Mouse (Mus musculus) heart, adult 2 months (tissue): ENCODE results near the gene Tas2r137. TPM values are rescaled to one million over a fixed set of nuclear protein-coding genes. Genes with fewer than 3 reads are reported as not detected.

ENCODE experiments used
- DNase-seq, 2 experiments: peaks; one replicate each; pipeline ENCODE4 v3.0.0; 2021
- H3K27ac ChIP-seq: fragments of 200-600 bp; 2 replicates; pipeline ENCODE4 v1.8.1; 2022
- H3K27me3 ChIP-seq: fragments of 200-500 bp; 2 replicates; pipeline ENCODE4 v1.6.1; 2012; ENCODE audit warnings: mild to moderate bottlenecking, low read length, inconsistent platforms, mixed read lengths; ENCODE audit not compliant: control insufficient read depth, insufficient read depth
- H3K36me3 ChIP-seq: fragments of 200-500 bp; 2 replicates; pipeline ENCODE4 v1.6.1; 2012; ENCODE audit warnings: low read length, inconsistent platforms; ENCODE audit not compliant: control insufficient read depth, insufficient read depth
- H3K4me1 ChIP-seq: fragments of 200-500 bp; 2 replicates; pipeline ENCODE4 v1.6.1; 2011; ENCODE audit warnings: low read length; ENCODE audit not compliant: control insufficient read depth, insufficient read depth
- H3K4me3 ChIP-seq: fragments of 200-600 bp; 2 replicates; pipeline ENCODE4 v1.8.1; 2022
- H3K79me2 ChIP-seq: fragments of 200-500 bp; replicated peaks from 2 replicates; pipeline ENCODE4 v1.6.1; 2012; ENCODE audit warnings: mild to moderate bottlenecking, inconsistent platforms, low read length, moderate library complexity, mixed read lengths; ENCODE audit not compliant: control insufficient read depth, insufficient read depth
- H3K9ac ChIP-seq: fragments of 200-500 bp; 2 replicates; pipeline ENCODE4 v1.6.1; 2012; ENCODE audit warnings: low read depth, mild to moderate bottlenecking, control low read depth, inconsistent platforms, low read length, mixed read lengths
- CTCF ChIP-seq: fragments of 200-600 bp; IDR thresholded peaks from 2 replicates; pipeline ENCODE4 v1.8.1; 2022; ENCODE audit warnings: antibody characterized with exemption, mild to moderate bottlenecking, moderate library complexity
- EP300 ChIP-seq: fragments of 200-500 bp; IDR thresholded peaks from 2 replicates; pipeline ENCODE4 v1.6.1; 2011; ENCODE audit warnings: low read depth, low read length, control low read depth; ENCODE audit not compliant: insufficient read depth
- POLR2A ChIP-seq: fragments of 200-500 bp; IDR thresholded peaks from 2 replicates; pipeline ENCODE4 v1.6.1; 2011; ENCODE audit warnings: mild to moderate bottlenecking, low read depth, low read length, control low read depth; ENCODE audit not compliant: insufficient read depth
- WGBS: fragments of 180-500 bp; shearing (Covaris S2); methylation state at CpG from one replicate; pipeline ENCODE4 v1.1.7; 2018; 5-methylcytosine and 5-hydroxymethylcytosine counted together
- intact Hi-C: fragments of 180-260 bp; cut with DNase I; formaldehyde crosslinking; loops from one replicate; pipeline ENCODE4 v1.15.1; 2025
- polyA plus RNA-seq: library from polyadenylated mRNA; depleted of rRNA; stranded (reverse); fragments of >200 nt; gene quantifications from 2 replicates; pipeline ENCODE4 v1.2.3, GENCODE M21; 2012
- total RNA-seq, 2 experiments: library from RNA; stranded (reverse); gene quantifications; 2 replicates each; pipeline ENCODE4 v1.2.3; 2021

The Tas2r137 gene
- total and polyA plus RNA-seq, 3 experiments = not detected

DNA sequence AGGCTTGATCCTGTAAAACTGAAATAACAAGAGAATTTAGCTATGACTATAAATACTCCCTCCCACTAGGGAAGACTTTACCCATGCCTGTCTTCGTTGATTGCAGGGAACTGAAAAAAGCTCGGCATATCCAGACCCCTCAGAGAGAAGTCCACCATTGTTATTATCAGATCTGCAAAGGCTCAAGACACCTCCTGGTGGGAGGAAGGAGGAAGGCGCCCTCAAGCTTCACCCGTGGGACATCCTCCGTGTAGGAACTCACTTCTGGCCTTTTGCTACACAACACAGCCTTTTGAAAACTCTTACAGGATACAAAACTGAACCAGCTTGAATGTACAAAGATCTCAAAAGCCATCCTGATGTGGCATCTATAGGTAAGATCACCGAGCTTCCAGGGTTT lies 25.3 kb upstream of the Tas2r137 start:
- no peaks in the 10 kb centered on the region for H3K27me3 ChIP-seq
- intact Hi-C loops = no loop called here

DNA sequence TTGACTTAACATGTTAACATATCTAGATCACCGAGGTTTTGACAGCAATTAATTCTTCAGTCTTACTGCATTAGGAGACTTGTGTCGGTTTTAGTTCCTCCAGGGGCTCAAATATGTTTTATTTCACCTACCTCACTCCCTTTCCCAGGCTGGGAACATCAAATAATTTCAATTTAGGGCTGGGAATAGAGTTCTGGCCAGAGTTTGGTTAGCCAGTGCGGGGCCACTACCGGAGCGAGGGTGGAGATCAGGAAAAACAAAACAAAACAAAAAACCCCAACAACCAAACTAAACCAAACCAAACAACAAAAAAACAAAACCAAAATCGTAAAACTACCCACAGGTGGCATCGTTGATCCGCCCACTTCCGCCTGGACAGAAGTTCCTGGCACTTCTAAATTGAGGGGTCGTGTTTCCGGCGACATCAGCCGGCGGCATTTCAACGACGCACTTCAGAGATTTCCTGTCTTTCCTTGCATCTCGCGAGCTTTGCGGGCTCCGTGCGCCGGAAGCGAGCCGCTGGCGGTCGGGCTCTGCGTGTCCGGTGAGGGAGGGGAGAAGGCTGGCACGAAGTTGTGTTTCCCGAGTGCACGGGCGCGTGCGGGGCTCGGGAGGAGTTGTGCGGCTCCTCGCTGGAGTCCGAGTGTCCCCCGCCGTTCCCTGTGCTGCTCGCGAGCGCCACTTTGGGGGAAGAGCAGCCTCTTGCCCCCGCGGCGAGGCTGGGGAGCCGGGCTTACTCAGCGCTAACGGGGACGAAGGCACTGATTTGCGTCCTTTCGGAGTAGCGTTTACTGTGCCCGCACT lies 19.9 kb upstream of the Tas2r137 start, which contains the start of gene Ssbp1:
TSS of gene Ssbp1 (plus strand) at position 437 of the 804 bp plus-strand sequence.
- 1% methylated on average over 54 of the region's 54 CpGs for WGBS
- Histone ChIP-seq H3K4me1 (peaks cover 4% of the 10 kb centered on the region; the same call in 1 of the 2 replicates), H3K79me2 (no peaks in the 10 kb centered on the region), H3K27ac (peak within 1 kb of the TSS; percentile 91), H3K9ac (peak within 1 kb of the TSS; percentile 95), H3K27me3 (no peaks in the 10 kb centered on the region), H3K4me3 (peak within 1 kb of the TSS; percentile 74), H3K36me3 (peaks cover 19% of the 10 kb centered on the region)
- DNase-seq = peak; percentile 91 to 93
- intact Hi-C loops = loop anchor here (1.0 to 2.0 kb wide), 2 partner anchors 36 to 146 kb away; partner anchors contain the start of gene Agk
- TF ChIP-seq POLR2A (peak; percentile 93), EP300 (peak; percentile 92), CTCF (peak; percentile 24; the same call in 1 of the 2 replicates)

More for the DNA sequence above, 25.3 kb upstream of the Tas2r137 start:
- WGBS = 43% methylated on average over 6 of the region's 6 CpGs
- Histone ChIP-seq H3K4me3 (no peak overlapping the region), H3K9ac (no peak overlapping the region), H3K79me2 (no peaks in the 10 kb centered on the region), H3K27ac (no peak overlapping the region), H3K4me1 (peaks cover 2% of the 10 kb centered on the region; the same call in 1 of the 2 replicates), H3K36me3 (no peaks in the 10 kb centered on the region)
- DNase-seq = no peak
- TF ChIP-seq POLR2A (no peak), CTCF (peak; percentile 34)

DNA sequence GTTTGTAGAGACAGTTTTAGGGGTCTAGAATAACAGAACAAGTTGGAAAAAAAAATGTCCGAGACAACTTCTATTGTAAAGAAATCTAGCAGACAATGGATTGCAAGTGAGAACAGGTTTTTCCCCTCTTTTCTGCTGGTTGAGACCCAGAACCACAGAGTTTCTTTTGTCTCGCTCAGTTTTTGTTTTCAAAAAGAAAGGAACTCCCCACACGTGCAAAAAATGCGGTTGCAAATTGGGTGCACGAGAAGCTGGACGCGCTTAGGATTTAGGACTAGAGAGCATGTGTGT lies 19.4 kb upstream of the Tas2r137 start:
- Histone ChIP-seq H3K27ac (peak overlapping the region; percentile 91), H3K4me3 (peak overlapping the region; percentile 74), H3K4me1 (peaks cover 4% of the 10 kb centered on the region; the same call in 1 of the 2 replicates), H3K9ac (peak overlapping the region; percentile 95), H3K36me3 (peaks cover 21% of the 10 kb centered on the region), H3K79me2 (no peaks in the 10 kb centered on the region), H3K27me3 (no peaks in the 10 kb centered on the region)
- no peak for DNase-seq
- WGBS = under 1% methylated on average over 7 of the region's 7 CpGs
- intact Hi-C loops = loop anchor here (1.0 to 2.0 kb wide), 2 partner anchors 37 to 146 kb away; partner anchors contain the start of gene Agk
- no peak for TF ChIP-seq POLR2A
- no peak for TF ChIP-seq CTCF
- no peak for TF ChIP-seq EP300

DNA sequence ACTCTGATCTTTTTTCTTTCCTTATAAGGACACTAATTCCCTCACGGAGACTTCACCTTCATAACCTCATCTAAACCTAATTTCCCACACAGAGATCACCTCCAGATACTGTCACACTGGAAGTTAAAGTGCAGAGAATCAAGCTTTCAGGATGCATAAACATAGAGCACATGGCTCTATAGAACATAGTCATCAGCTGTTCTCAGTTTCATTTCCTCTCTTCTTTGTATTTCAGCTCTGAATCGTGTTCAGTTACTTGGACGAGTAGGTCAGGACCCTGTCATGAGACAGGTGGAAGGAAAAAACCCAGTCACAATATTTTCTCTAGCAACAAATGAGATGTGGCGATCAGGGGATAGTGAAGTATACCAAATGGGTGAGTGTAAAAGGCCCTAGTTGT lies 14.9 kb upstream of the Tas2r137 start:
- H3K27me3 ChIP-seq = no peaks in the 10 kb centered on the region
- intact Hi-C loops = no loop called here
- peaks cover 3% of the 10 kb centered on the region; the same call in 1 of the 2 replicates for H3K4me1 ChIP-seq
- no peak for DNase-seq
- no peak overlapping the region for H3K27ac ChIP-seq
- H3K4me3 ChIP-seq = no peak overlapping the region
- TF ChIP-seq CTCF = no peak
- TF ChIP-seq EP300 = no peak
- TF ChIP-seq POLR2A = no peak
- H3K36me3 ChIP-seq = peaks cover 24% of the 10 kb centered on the region
- no peaks in the 10 kb centered on the region; the same call in 1 of the 2 replicates for H3K79me2 ChIP-seq
- H3K9ac ChIP-seq = no peak overlapping the region
- 80% methylated on average over 4 of the region's 4 CpGs for WGBS

DNA sequence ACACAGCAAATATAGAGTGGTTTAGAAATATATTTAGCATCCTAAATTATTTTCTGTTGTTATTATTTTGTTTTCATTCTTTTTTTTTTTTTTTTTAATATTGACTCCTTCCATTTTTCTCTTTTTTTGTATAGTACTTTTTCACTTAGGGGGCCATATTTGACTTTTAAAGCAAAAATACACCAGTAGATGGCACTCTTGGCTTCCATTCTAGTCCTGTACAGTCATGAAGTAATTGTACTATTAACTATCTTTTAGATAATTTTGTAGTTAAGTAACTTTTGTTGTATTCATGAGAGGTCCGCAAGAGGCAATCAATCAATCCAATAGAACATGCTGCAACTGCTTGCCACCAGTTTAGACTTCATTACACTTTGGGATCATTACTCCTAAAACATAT lies 11.3 kb upstream of the Tas2r137 start:
- TF ChIP-seq EP300 = no peak
- TF ChIP-seq CTCF = peak; percentile 53
- no peak for TF ChIP-seq POLR2A
- intact Hi-C loops = loop anchor here (2.0 kb wide), 1 partner anchor 209 kb away; no protein-coding TSS in a partner anchor
- WGBS = 79% methylated on average over 1 of the region's 1 CpGs
- no peaks in the 10 kb centered on the region for H3K4me1 ChIP-seq
- H3K27ac ChIP-seq = no peak overlapping the region
- H3K4me3 ChIP-seq = no peak overlapping the region
- no peaks in the 10 kb centered on the region for H3K27me3 ChIP-seq
- no peak overlapping the region for H3K9ac ChIP-seq
- H3K79me2 ChIP-seq = no peaks in the 10 kb centered on the region; the same call in 1 of the 2 replicates
- H3K36me3 ChIP-seq = peaks cover 17% of the 10 kb centered on the region
- DNase-seq = no peak

DNA sequence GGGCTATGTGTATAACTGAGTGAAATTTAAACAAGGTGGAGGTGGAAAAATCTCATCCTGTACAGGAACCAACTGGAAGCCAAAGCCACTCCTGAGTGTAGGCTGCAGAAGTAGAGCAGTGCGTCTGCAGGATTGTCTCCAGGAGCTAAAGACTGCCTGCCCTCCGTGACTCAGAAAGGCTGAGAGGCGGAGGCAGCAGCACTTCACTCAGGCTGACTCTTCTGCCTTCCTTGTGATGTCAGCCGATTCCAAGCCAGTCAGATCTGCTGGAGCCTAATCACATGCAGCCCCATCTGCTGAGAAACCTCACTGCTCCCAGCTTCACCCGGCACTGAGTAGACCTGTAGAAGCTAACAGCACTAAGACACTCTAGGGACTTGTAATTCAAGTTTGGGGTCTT lies 8.7 kb upstream of the Tas2r137 start:
- TF ChIP-seq CTCF = no peak
- no peak for TF ChIP-seq POLR2A
- TF ChIP-seq EP300 = no peak
- no peak overlapping the region for H3K9ac ChIP-seq
- H3K36me3 ChIP-seq = no peaks in the 10 kb centered on the region; the same call in none of the 2 replicates
- WGBS = 90% methylated on average over 5 of the region's 5 CpGs
- no peak for DNase-seq
- H3K4me3 ChIP-seq = no peak overlapping the region
- H3K4me1 ChIP-seq = no peaks in the 10 kb centered on the region
- H3K27me3 ChIP-seq = no peaks in the 10 kb centered on the region
- H3K79me2 ChIP-seq = no peaks in the 10 kb centered on the region
- intact Hi-C loops = no loop called here
- H3K27ac ChIP-seq = no peak overlapping the region
